Mouse (Mus musculus): ENCODE results near the gene Fgfrl1. TPM values are rescaled to one million over a fixed set of nuclear protein-coding genes. Genes with fewer than 3 reads are reported as not detected.
A peak's percentile ranks its signal among the peaks of the same experiment; 100 is the strongest.

The Fgfrl1 gene
- polyA plus RNA-seq, 1 experiment from 2014 or later: 18.0 TPM

- Histone ChIP-seq H3K9me3 (replicated peaks) (no peaks in the 10 kb centered on the region), H3K36me3 (peaks cover 44% of the 10 kb centered on the region), H3K4me3 (no peak overlapping the region), H3K27me3 (replicated peaks) (no peaks in the 10 kb centered on the region), H3K27ac (peak overlapping the region; percentile 82), H3K9ac (peak overlapping the region; percentile 49), H3K4me2 (peak overlapping the region; percentile 41), H3K4me1 (peaks cover 49% of the 10 kb centered on the region)
- ATAC-seq: no peak
- 81% methylated on average over 1 of the region's 1 CpGs for WGBS (ENCODE audit: insufficient replicate concordance)
Observed at GRCm38 (mm10) chr5:108708419-108708818, 16.2 kb downstream of the Fgfrl1 start.

GRCm38 (mm10) chr5:108708981-108709731 is 17.0 kb downstream of the Fgfrl1 start:
- Histone ChIP-seq H3K27me3 (replicated peaks) (peaks cover 4% of the 10 kb centered on the region; the same call in 1 of the 2 replicates), H3K36me3 (peaks cover 38% of the 10 kb centered on the region), H3K4me3 (no peak overlapping the region), H3K4me2 (peak overlapping the region; percentile 41; the same call in 1 of the 2 replicates), H3K27ac (peak overlapping the region; percentile 82), H3K9me3 (replicated peaks) (no peaks in the 10 kb centered on the region), H3K4me1 (peaks cover 42% of the 10 kb centered on the region), H3K9ac (peak overlapping the region; percentile 49; the same call in 1 of the 2 replicates)
- WGBS (ENCODE audit: insufficient replicate concordance): 42% methylated on average over 6 of the region's 6 CpGs
- ATAC-seq: peak; percentile 63

- no peak for ATAC-seq
- Histone ChIP-seq H3K9ac (no peak overlapping the region), H3K4me3 (no peak overlapping the region), H3K27ac (no peak overlapping the region), H3K4me1 (peaks cover 39% of the 10 kb centered on the region), H3K9me3 (replicated peaks) (no peaks in the 10 kb centered on the region), H3K4me2 (no peak overlapping the region), H3K27me3 (replicated peaks) (peaks cover 8% of the 10 kb centered on the region; the same call in 1 of the 2 replicates), H3K36me3 (peaks cover 10% of the 10 kb centered on the region; the same call in 1 of the 2 replicates)
- 64% methylated on average over 6 of the region's 6 CpGs for WGBS (ENCODE audit: insufficient replicate concordance)
Observed at GRCm38 (mm10) chr5:108711968-108712367, 19.8 kb downstream of the Fgfrl1 start.

GRCm38 (mm10) chr5:108713096-108713495 is 20.9 kb downstream of the Fgfrl1 start:
- Histone ChIP-seq H3K9ac (no peak overlapping the region), H3K4me3 (no peak overlapping the region), H3K4me2 (no peak overlapping the region), H3K36me3 (peaks cover 4% of the 10 kb centered on the region; the same call in 1 of the 2 replicates), H3K9me3 (replicated peaks) (no peaks in the 10 kb centered on the region), H3K27me3 (replicated peaks) (peaks cover 8% of the 10 kb centered on the region; the same call in 1 of the 2 replicates), H3K4me1 (peaks cover 28% of the 10 kb centered on the region), H3K27ac (no peak overlapping the region)
- 77% methylated on average over 2 of the region's 2 CpGs for WGBS (ENCODE audit: insufficient replicate concordance)
- ATAC-seq: no peak

- ATAC-seq: no peak
- Histone ChIP-seq H3K4me2 (no peak overlapping the region), H3K4me3 (no peak overlapping the region), H3K27ac (no peak overlapping the region), H3K27me3 (replicated peaks) (peaks cover 8% of the 10 kb centered on the region; the same call in 1 of the 2 replicates), H3K36me3 (no peaks in the 10 kb centered on the region; the same call in 1 of the 2 replicates), H3K9ac (no peak overlapping the region), H3K9me3 (replicated peaks) (no peaks in the 10 kb centered on the region), H3K4me1 (peaks cover 22% of the 10 kb centered on the region)
Observed at GRCm38 (mm10) chr5:108713691-108714090, 21.5 kb downstream of the Fgfrl1 start.

GRCm38 (mm10) chr5:108714149-108714548 is 22.0 kb downstream of the Fgfrl1 start:
- Histone ChIP-seq H3K4me3 (no peak overlapping the region), H3K27me3 (replicated peaks) (peaks cover 8% of the 10 kb centered on the region; the same call in 1 of the 2 replicates), H3K9me3 (replicated peaks) (no peaks in the 10 kb centered on the region), H3K4me2 (no peak overlapping the region), H3K27ac (no peak overlapping the region), H3K36me3 (no peaks in the 10 kb centered on the region), H3K9ac (no peak overlapping the region), H3K4me1 (peaks cover 17% of the 10 kb centered on the region)
- 64% methylated on average over 6 of the region's 6 CpGs for WGBS (ENCODE audit: insufficient replicate concordance)
- no peak for ATAC-seq

- Histone ChIP-seq H3K27me3 (replicated peaks) (peaks cover 14% of the 10 kb centered on the region), H3K4me3 (no peak overlapping the region), H3K4me1 (peaks cover 12% of the 10 kb centered on the region), H3K9me3 (replicated peaks) (no peaks in the 10 kb centered on the region), H3K4me2 (no peak overlapping the region), H3K36me3 (no peaks in the 10 kb centered on the region), H3K9ac (no peak overlapping the region), H3K27ac (no peak overlapping the region)
- no peak for ATAC-seq
- WGBS (ENCODE audit: insufficient replicate concordance): 56% methylated on average over 1 of the region's 1 CpGs
Observed at GRCm38 (mm10) chr5:108715974-108716373, 23.8 kb downstream of the Fgfrl1 start.

- Histone ChIP-seq H3K4me1 (peaks cover 12% of the 10 kb centered on the region), H3K27me3 (replicated peaks) (peaks cover 18% of the 10 kb centered on the region), H3K4me2 (no peak overlapping the region), H3K9ac (no peak overlapping the region), H3K36me3 (no peaks in the 10 kb centered on the region), H3K9me3 (replicated peaks) (no peaks in the 10 kb centered on the region), H3K4me3 (no peak overlapping the region), H3K27ac (no peak overlapping the region)
- 49% methylated on average over 4 of the region's 4 CpGs for WGBS (ENCODE audit: insufficient replicate concordance)
- no peak for ATAC-seq
Observed at GRCm38 (mm10) chr5:108718051-108718450, 25.9 kb downstream of the Fgfrl1 start.

- Histone ChIP-seq H3K27ac (no peak overlapping the region), H3K9me3 (replicated peaks) (no peaks in the 10 kb centered on the region), H3K27me3 (replicated peaks) (peaks cover 14% of the 10 kb centered on the region), H3K4me1 (peaks cover 12% of the 10 kb centered on the region), H3K36me3 (no peaks in the 10 kb centered on the region), H3K9ac (no peak overlapping the region), H3K4me2 (no peak overlapping the region), H3K4me3 (no peak overlapping the region)
- ATAC-seq: peak; percentile 65
- 40% methylated on average over 7 of the region's 7 CpGs for WGBS (ENCODE audit: insufficient replicate concordance)
Observed at GRCm38 (mm10) chr5:108719761-108720160, 27.6 kb downstream of the Fgfrl1 start.

GRCm38 (mm10) chr5:108724006-108724405 is 31.8 kb downstream of the Fgfrl1 start:
- H3K9ac ChIP-seq: no peak overlapping the region
- H3K27me3 ChIP-seq (replicated peaks): peaks cover 9% of the 10 kb centered on the region
- no peak for ATAC-seq
- H3K4me3 ChIP-seq: no peak overlapping the region
- H3K27ac ChIP-seq: no peak overlapping the region
- H3K4me2 ChIP-seq: no peak overlapping the region
- H3K36me3 ChIP-seq: no peaks in the 10 kb centered on the region
- peaks cover 11% of the 10 kb centered on the region; the same call in 1 of the 2 replicates for H3K4me1 ChIP-seq
- H3K9me3 ChIP-seq (replicated peaks): no peaks in the 10 kb centered on the region
- 49% methylated on average over 2 of the region's 2 CpGs for WGBS (ENCODE audit: insufficient replicate concordance)

GRCm38 (mm10) chr5:108726557-108727248 is 34.5 kb downstream of the Fgfrl1 start:
- H3K27me3 ChIP-seq (replicated peaks): peaks cover 11% of the 10 kb centered on the region; the same call in 1 of the 2 replicates
- H3K4me3 ChIP-seq: no peak overlapping the region
- no peaks in the 10 kb centered on the region for H3K9me3 ChIP-seq (replicated peaks)
- H3K4me2 ChIP-seq: no peak overlapping the region
- no peak overlapping the region for H3K27ac ChIP-seq
- ATAC-seq: peak; percentile 75
- 19% methylated on average over 5 of the region's 5 CpGs for WGBS (ENCODE audit: insufficient replicate concordance)
- H3K9ac ChIP-seq: no peak overlapping the region
- 0 out of 2 replicates have a peak, but pooled peaks cover 7% of the 10 kb centered on the region for H3K4me1 ChIP-seq
- H3K36me3 ChIP-seq: no peaks in the 10 kb centered on the region

GRCm38 (mm10) chr5:108727425-108727824 is 35.2 kb downstream of the Fgfrl1 start:
- H3K27ac ChIP-seq: no peak overlapping the region
- H3K27me3 ChIP-seq (replicated peaks): peaks cover 14% of the 10 kb centered on the region; the same call in 1 of the 2 replicates
- 0 out of 2 replicates have a peak, but pooled peaks have one; percentile 21 for ATAC-seq
- H3K9ac ChIP-seq: no peak overlapping the region
- 83% methylated on average over 1 of the region's 1 CpGs for WGBS (ENCODE audit: insufficient replicate concordance)
- 0 out of 2 replicates have a peak, but pooled peaks cover 7% of the 10 kb centered on the region for H3K4me1 ChIP-seq
- H3K4me2 ChIP-seq: no peak overlapping the region
- H3K36me3 ChIP-seq: no peaks in the 10 kb centered on the region
- H3K9me3 ChIP-seq (replicated peaks): no peaks in the 10 kb centered on the region
- no peak overlapping the region for H3K4me3 ChIP-seq
